9 mouse cellular contexts compared by ENCODE assay signal in genomic region chr2:75991581-75992205, GRCm38 (mm10). TPM values are rescaled to one million over a fixed set of nuclear protein-coding genes. Genes with fewer than 3 reads are reported as not detected.
DNase-seq lines count a peak whose midpoint lies in the region; ATAC-seq and TF ChIP-seq lines count a peak whose summit lies in the region.
"Had no signal": no experiment of that assay in that cellular context is flagged by ENCODE, and none has a peak within 500 bp of the region (broad histone marks: within the 10 kb centered on the region; RNA-seq: fewer than 3 reads in every experiment).

No protein-coding gene starts in this region.

- TF ChIP-seq CTCF in CH12.LX (conservative IDR thresholded peaks at IDR 0.05 in 1 of 2, IDR thresholded peaks at IDR 0.05 in 1 of 2; ENCODE audit: low read depth in 2 of 2, low read length in 2 of 2), result no peak

- no peaks in the 10 kb centered on the region for H3K9me3 ChIP-seq in heart, embryonic 15.5 days (replicated peaks)
- no peaks in the 10 kb centered on the region for H3K9me3 ChIP-seq in CH12.LX (replicated peaks; ENCODE audit: low read length)
- no peaks in the 10 kb centered on the region for H3K9me3 ChIP-seq in intestine, embryonic 15.5 days

- dilution Hi-C loops in CH12.LX (cut with MboI; ENCODE audit: extremely low pct_ligation_motif_present, extremely low pct_unique_long_range_greater_than_20kb, low sequenced_read_pairs), result no loop called here

- no peak for DNase-seq in heart, postnatal 25 days (ENCODE audit: low spot score)
- DNase-seq in CH12.LX (ENCODE audit: extremely low read depth), result no peak
- peak; percentile 61 for DNase-seq in embryo, embryonic 11 days
- no peak for DNase-seq in frontal cortex, adult 2 months (ENCODE audit: extremely low spot score in 1 of 2, low spot score in 1 of 2)
- no peak for DNase-seq in left cerebral cortex, adult 18-20 months (ENCODE audit: low spot score in 2 of 2)

- H3K79me2 ChIP-seq in CH12.LX (replicated peaks; ENCODE audit: control insufficient read depth, extremely low read depth, insufficient read depth, poor library complexity, severe bottlenecking), result no peaks in the 10 kb centered on the region

- H3K4me2 ChIP-seq in heart, embryonic 15.5 days, result no peak overlapping the region; the same call in 1 of the 2 replicates
- peak overlapping the region; percentile 87 for H3K4me2 ChIP-seq in CH12.LX (ENCODE audit: insufficient read depth, low read depth, poor library complexity, severe bottlenecking)
- H3K4me2 ChIP-seq in intestine, embryonic 15.5 days (replicated peaks), result no peak overlapping the region

- no peak for TF ChIP-seq RAD21 in CH12.LX (IDR thresholded peaks at IDR 0.05; ENCODE audit: low read depth, low read length)

- no peak overlapping the region for H3K4me3 ChIP-seq in heart, embryonic 15.5 days
- no peak overlapping the region for H3K4me3 ChIP-seq in CH12.LX (replicated peaks in 1 of 3; ENCODE audit: low read depth in 2 of 3, low read length in 2 of 3, poor library complexity in 1 of 3)
- no peak overlapping the region for H3K4me3 ChIP-seq in intestine, embryonic 15.5 days (replicated peaks)

- no peak overlapping the region for H3K9ac ChIP-seq in heart, embryonic 15.5 days
- peak overlapping the region; percentile 49; the same call in 1 of the 2 replicates for H3K9ac ChIP-seq in CH12.LX (ENCODE audit: insufficient read depth, low read depth)
- no peak overlapping the region for H3K9ac ChIP-seq in intestine, embryonic 15.5 days

- WGBS in heart, embryonic 15.5 days, result 29% methylated on average over 6 of the region's 6 CpGs
- WGBS in intestine, embryonic 15.5 days, result 34% methylated on average over 6 of the region's 6 CpGs

- no peak for TF ChIP-seq EP300 in CH12.LX (IDR thresholded peaks at IDR 0.05; ENCODE audit: low read length)

- H3K4me1 ChIP-seq in heart, embryonic 15.5 days (replicated peaks), result peaks cover 17% of the 10 kb centered on the region
- peaks cover 12 to 47% of the 10 kb centered on the region in 2 experiments for H3K4me1 ChIP-seq in CH12.LX (ENCODE audit: control insufficient read depth in 1 of 2, insufficient read depth in 2 of 2)
- H3K4me1 ChIP-seq in intestine, embryonic 15.5 days (replicated peaks), result peaks cover 11% of the 10 kb centered on the region

- no peaks in the 10 kb centered on the region for H3K36me3 ChIP-seq in heart, embryonic 15.5 days
- no peaks in the 10 kb centered on the region for H3K36me3 ChIP-seq in CH12.LX (replicated peaks in 1 of 2; ENCODE audit: control insufficient read depth in 1 of 2, insufficient read depth in 1 of 2, low read length in 1 of 2)
- no peaks in the 10 kb centered on the region for H3K36me3 ChIP-seq in intestine, embryonic 15.5 days

- intact Hi-C loops in heart, postnatal 25 days (cut with DNase I), result loop anchor here (1.0 kb wide), 1 partner anchor 78 kb away; no protein-coding TSS in a partner anchor

- H3K27ac ChIP-seq in heart, embryonic 15.5 days, result no peak overlapping the region
- no peak overlapping the region for H3K27ac ChIP-seq in CH12.LX (ENCODE audit: insufficient read depth, low read depth)
- H3K27ac ChIP-seq in intestine, embryonic 15.5 days, result no peak overlapping the region
- H3K27ac ChIP-seq: macrophage had no signal

- H3K27me3 ChIP-seq in heart, embryonic 15.5 days, result no peaks in the 10 kb centered on the region
- no peaks in the 10 kb centered on the region for H3K27me3 ChIP-seq in CH12.LX (replicated peaks)
- no peaks in the 10 kb centered on the region for H3K27me3 ChIP-seq in intestine, embryonic 15.5 days (replicated peaks)

- in situ Hi-C loops in CH12.LX (cut with MboI; ENCODE audit: low pct_ligation_motif_present, low pct_unique_long_range_greater_than_20kb, low sequenced_read_pairs), result no loop called here

- no peak for TF ChIP-seq POLR2A in CH12.LX (IDR thresholded peaks at IDR 0.05; ENCODE audit: low read depth, low read length)

- peak; percentile 55; the same call in 1 of the 2 replicates for ATAC-seq in heart, embryonic 15.5 days (replicated peaks; ENCODE audit: insufficient number of reproducible peaks, insufficient read depth, low FRiP score, low read depth)
- ATAC-seq in intestine, embryonic 15.5 days, result 0 out of 2 replicates have a peak, but pooled peaks have one; percentile 41
- ATAC-seq in frontal cortex, adult (ENCODE audit: low TSS enrichment), result no peak

TF ChIP-seq in CH12.LX, 34 proteins besides CTCF, POLR2A, EP300 and RAD21:
- TF ChIP-seq ZNF384 (IDR thresholded peaks at IDR 0.05; ENCODE audit: low read depth, low read length) (no peak), TBP (conservative IDR thresholded peaks at IDR 0.05; ENCODE audit: low read depth, low read length) (no peak), MAFK (IDR thresholded peaks at IDR 0.05; ENCODE audit: insufficient replicate concordance, low read length) (no peak), CHD1 (IDR thresholded peaks at IDR 0.05; ENCODE audit: low read depth, low read length) (no peak), JUND (conservative IDR thresholded peaks at IDR 0.05; ENCODE audit: low read depth, low read length) (no peak), HCFC1 (IDR thresholded peaks at IDR 0.05; ENCODE audit: low read depth, low read length) (no peak), E2F4 (IDR thresholded peaks at IDR 0.05; ENCODE audit: insufficient replicate concordance, low read depth, low read length) (no peak), POLR2AphosphoS2 (IDR thresholded peaks at IDR 0.05; ENCODE audit: low read depth, low read length) (no peak), SMC3 (IDR thresholded peaks at IDR 0.05; ENCODE audit: low read depth, low read length) (no peak), JUN (IDR thresholded peaks at IDR 0.05; ENCODE audit: insufficient read depth, low read depth, low read length) (no peak), MAX (IDR thresholded peaks at IDR 0.05; ENCODE audit: low read length) (no peak), USF1 (IDR thresholded peaks at IDR 0.05; ENCODE audit: low read depth, low read length) (no peak), NRF1 (IDR thresholded peaks at IDR 0.05; ENCODE audit: low read depth, low read length) (no peak), RCOR1 (conservative IDR thresholded peaks at IDR 0.05; ENCODE audit: low read depth, low read length) (no peak), USF2 (conservative IDR thresholded peaks at IDR 0.05; ENCODE audit: low read depth, low read length) (no peak)

RNA-seq across cellular contexts. Expression of gene Ttc30a1, which starts 9.9 kb away (rescaled TPM):
- polyA plus RNA-seq in heart, embryonic 15.5 days (2015; fragmentation: Nextera tagmentation; extraction: Ambion mirVana), result 4.8 and 5.9 TPM in 2 replicates
- total RNA-seq in heart, postnatal 25 days (2021), result 1 to 10 TPM; 3.0 to 3.2 TPM
- total RNA-seq in CH12.LX (2012; rRNA removed), result not detected in 2 replicates
- not detected in 2 replicates for total RNA-seq in CH12.LX (2014; rRNA removed)
- polyA plus RNA-seq in CH12.LX (2012; ENCODE audit: insufficient read length, low read depth), result not detected in 2 replicates
- polyA plus RNA-seq in intestine, embryonic 15.5 days (2015; fragmentation: Nextera tagmentation; extraction: Ambion mirVana), result 5.8 TPM in 2 replicates
- polyA plus RNA-seq in frontal cortex, adult 2 months (2012; rRNA removed), result 3.2 and 3.6 TPM in 2 replicates
- 1 to 10 TPM; 2.4 to 2.5 TPM for total RNA-seq in left cerebral cortex, adult 18-20 months (2021)

RNA-seq across cellular contexts. Expression of gene Ttc30a2, which starts 13.7 kb away (rescaled TPM):
- 0.76 and 0.78 TPM in 2 replicates for polyA plus RNA-seq in heart, embryonic 15.5 days (2015; fragmentation: Nextera tagmentation; extraction: Ambion mirVana)
- 1 to 10 TPM; 1.7 to 1.9 TPM for total RNA-seq in heart, postnatal 25 days (2021)
- total RNA-seq in CH12.LX (2012; rRNA removed), result not detected in 2 replicates
- not detected in 2 replicates for total RNA-seq in CH12.LX (2014; rRNA removed)
- polyA plus RNA-seq in CH12.LX (2012; ENCODE audit: insufficient read length, low read depth), result not detected in 2 replicates
- 0.08 and 0.16 TPM in 2 replicates for polyA plus RNA-seq in intestine, embryonic 15.5 days (2015; fragmentation: Nextera tagmentation; extraction: Ambion mirVana)
- 0.21 and 0.36 TPM in 2 replicates for polyA plus RNA-seq in frontal cortex, adult 2 months (2012; rRNA removed)
- total RNA-seq in left cerebral cortex, adult 18-20 months (2021), result under 1 TPM; 0.37 to 0.49 TPM
- polyA plus RNA-seq: macrophage had no signal

RNA-seq across cellular contexts. Expression of gene Ttc30b, which starts 53.3 kb away (rescaled TPM):
- polyA plus RNA-seq in heart, embryonic 15.5 days (2015; fragmentation: Nextera tagmentation; extraction: Ambion mirVana), result 11.7 and 12.7 TPM in 2 replicates
- 10 to 100 TPM; 14.7 to 15.4 TPM for total RNA-seq in heart, postnatal 25 days (2021)
- 0.59 and 0.80 TPM in 2 replicates for total RNA-seq in CH12.LX (2012; rRNA removed)
- 2.6 and 3.1 TPM in 2 replicates for total RNA-seq in CH12.LX (2014; rRNA removed)
- polyA plus RNA-seq in CH12.LX (2012; ENCODE audit: insufficient read length, low read depth), result 1.2 and 1.5 TPM in 2 replicates
- 6.8 and 8.5 TPM in 2 replicates for polyA plus RNA-seq in intestine, embryonic 15.5 days (2015; fragmentation: Nextera tagmentation; extraction: Ambion mirVana)
- 11.0 and 12.0 TPM in 2 replicates for polyA plus RNA-seq in frontal cortex, adult 2 months (2012; rRNA removed)
- total RNA-seq in left cerebral cortex, adult 18-20 months (2021), result 10 to 100 TPM; 11.1 to 12.4 TPM
